Mouse (Mus musculus): ENCODE data around the gene Abca1. TPM values are rescaled to one million over a fixed set of nuclear protein-coding genes. Genes with fewer than 3 reads are reported as not detected.

Abca1 gene
- polyA plus RNA-seq (2016; fragmentation: Nextera tagmentation; extraction: Ambion mirVana): 5.9 and 7.5 TPM in 2 replicates

GRCm38 (mm10) chr4:53159767-53160166 is at the start of gene Abca1:
Gene Abca1, minus strand, starts transcription at chr4:53159895.
- H3K4me2 ChIP-seq: peak within 1 kb of the TSS; percentile 87
- under 1% methylated on average over 37 of the region's 37 CpGs for WGBS
- H3K9ac ChIP-seq: peak within 1 kb of the TSS; percentile 60
- peaks cover 16% of the 10 kb centered on the region for H3K4me1 ChIP-seq
- 0 out of 2 replicates have a peak, but pooled peaks cover 21% of the 10 kb centered on the region for H3K27me3 ChIP-seq
- ATAC-seq (ENCODE audit: low FRiP score): peak; percentile 98
- peak within 1 kb of the TSS; percentile 25; the same call in 1 of the 2 replicates for H3K27ac ChIP-seq
- no peaks in the 10 kb centered on the region for H3K36me3 ChIP-seq (replicated peaks)
- peak within 1 kb of the TSS; percentile 63 for H3K4me3 ChIP-seq (replicated peaks)
- H3K9me3 ChIP-seq: no peaks in the 10 kb centered on the region

- no peaks in the 10 kb centered on the region for H3K4me1 ChIP-seq
- H3K9me3 ChIP-seq: no peaks in the 10 kb centered on the region
- no peak overlapping the region for H3K4me2 ChIP-seq
- no peak overlapping the region for H3K27ac ChIP-seq
- WGBS: 87% methylated on average over 7 of the region's 7 CpGs
- H3K4me3 ChIP-seq (replicated peaks): no peak overlapping the region
- H3K36me3 ChIP-seq (replicated peaks): no peaks in the 10 kb centered on the region
- no peak overlapping the region for H3K9ac ChIP-seq
- no peaks in the 10 kb centered on the region for H3K27me3 ChIP-seq
- ATAC-seq (ENCODE audit: low FRiP score): no peak
These were observed 44.8 kb upstream of the Abca1 start for GRCm38 (mm10) chr4:53204482-53204881.

- no peaks in the 10 kb centered on the region for H3K4me1 ChIP-seq
- no peak overlapping the region for H3K4me3 ChIP-seq (replicated peaks)
- H3K4me2 ChIP-seq: no peak overlapping the region
- no peak overlapping the region for H3K9ac ChIP-seq
- H3K9me3 ChIP-seq: no peaks in the 10 kb centered on the region
- 87% methylated on average over 15 of the region's 15 CpGs for WGBS
- no peak for ATAC-seq (ENCODE audit: low FRiP score)
- H3K36me3 ChIP-seq (replicated peaks): no peaks in the 10 kb centered on the region
- H3K27me3 ChIP-seq: no peaks in the 10 kb centered on the region
- no peak overlapping the region for H3K27ac ChIP-seq
These were observed 44.1 kb upstream of the Abca1 start for GRCm38 (mm10) chr4:53203595-53204400.

- Histone ChIP-seq H3K4me3 (replicated peaks) (no peak overlapping the region), H3K9me3 (no peaks in the 10 kb centered on the region), H3K27me3 (no peaks in the 10 kb centered on the region), H3K27ac (no peak overlapping the region), H3K36me3 (replicated peaks) (no peaks in the 10 kb centered on the region), H3K4me2 (no peak overlapping the region), H3K4me1 (peaks cover 13% of the 10 kb centered on the region), H3K9ac (no peak overlapping the region)
- 97% methylated on average over 1 of the region's 1 CpGs for whole genome bisulfite sequencing
- no peak for ATAC-seq (ENCODE audit: low FRiP score)
These were observed 40.6 kb upstream of the Abca1 start for GRCm38 (mm10) chr4:53200276-53200675.

GRCm38 (mm10) chr4:53197842-53198241 is 38.1 kb upstream of the Abca1 start:
- 88% methylated on average over 4 of the region's 4 CpGs for WGBS
- no peak overlapping the region for H3K27ac ChIP-seq
- H3K27me3 ChIP-seq: no peaks in the 10 kb centered on the region
- H3K9me3 ChIP-seq: no peaks in the 10 kb centered on the region
- H3K36me3 ChIP-seq (replicated peaks): no peaks in the 10 kb centered on the region
- no peak overlapping the region for H3K9ac ChIP-seq
- H3K4me3 ChIP-seq (replicated peaks): no peak overlapping the region
- H3K4me2 ChIP-seq: no peak overlapping the region
- H3K4me1 ChIP-seq: peaks cover 13% of the 10 kb centered on the region
- ATAC-seq (ENCODE audit: low FRiP score): no peak

- Histone ChIP-seq H3K27ac (no peak overlapping the region), H3K4me2 (peak overlapping the region; percentile 52), H3K36me3 (replicated peaks) (no peaks in the 10 kb centered on the region), H3K4me3 (replicated peaks) (peak overlapping the region; percentile 46), H3K4me1 (peaks cover 13% of the 10 kb centered on the region), H3K27me3 (no peaks in the 10 kb centered on the region), H3K9me3 (no peaks in the 10 kb centered on the region), H3K9ac (0 out of 2 replicates have a peak overlapping the region, but pooled peaks have one; percentile 33)
- WGBS: 15% methylated on average over 24 of the region's 24 CpGs
- peak; percentile 98 for ATAC-seq (ENCODE audit: low FRiP score)
These were observed 36.5 kb upstream of the Abca1 start for GRCm38 (mm10) chr4:53196058-53196771.

- H3K27ac ChIP-seq: no peak overlapping the region
- H3K4me3 ChIP-seq (replicated peaks): no peak overlapping the region
- no peaks in the 10 kb centered on the region for H3K9me3 ChIP-seq
- WGBS: 57% methylated on average over 4 of the region's 4 CpGs
- H3K4me2 ChIP-seq: no peak overlapping the region
- no peaks in the 10 kb centered on the region for H3K27me3 ChIP-seq
- no peak for ATAC-seq (ENCODE audit: low FRiP score)
- H3K4me1 ChIP-seq: no peaks in the 10 kb centered on the region
- no peak overlapping the region for H3K9ac ChIP-seq
- H3K36me3 ChIP-seq (replicated peaks): no peaks in the 10 kb centered on the region
These were observed 27.4 kb upstream of the Abca1 start for GRCm38 (mm10) chr4:53187071-53187470.

- Histone ChIP-seq H3K27me3 (no peaks in the 10 kb centered on the region), H3K36me3 (replicated peaks) (no peaks in the 10 kb centered on the region), H3K9me3 (no peaks in the 10 kb centered on the region), H3K4me1 (no peaks in the 10 kb centered on the region), H3K9ac (no peak overlapping the region), H3K4me3 (replicated peaks) (no peak overlapping the region), H3K27ac (0 out of 2 replicates have a peak overlapping the region, but pooled peaks have one; percentile 36), H3K4me2 (no peak overlapping the region)
- WGBS: 66% methylated on average over 4 of the region's 4 CpGs
- ATAC-seq (ENCODE audit: low FRiP score): no peak
These were observed 26.9 kb upstream of the Abca1 start for GRCm38 (mm10) chr4:53186573-53186972.

- ATAC-seq (ENCODE audit: low FRiP score): no peak
- Histone ChIP-seq H3K27me3 (no peaks in the 10 kb centered on the region), H3K27ac (no peak overlapping the region), H3K9me3 (no peaks in the 10 kb centered on the region), H3K36me3 (replicated peaks) (no peaks in the 10 kb centered on the region), H3K9ac (no peak overlapping the region), H3K4me3 (replicated peaks) (no peak overlapping the region), H3K4me1 (no peaks in the 10 kb centered on the region), H3K4me2 (no peak overlapping the region)
- WGBS: 94% methylated on average over 4 of the region's 4 CpGs
These were observed 26.4 kb upstream of the Abca1 start for GRCm38 (mm10) chr4:53186141-53186540.

GRCm38 (mm10) chr4:53181479-53181878 is 21.8 kb upstream of the Abca1 start:
- Histone ChIP-seq H3K4me3 (replicated peaks) (no peak overlapping the region), H3K9ac (no peak overlapping the region), H3K27ac (no peak overlapping the region), H3K36me3 (replicated peaks) (no peaks in the 10 kb centered on the region), H3K9me3 (no peaks in the 10 kb centered on the region), H3K4me2 (no peak overlapping the region), H3K4me1 (no peaks in the 10 kb centered on the region), H3K27me3 (no peaks in the 10 kb centered on the region)
- ATAC-seq (ENCODE audit: low FRiP score): no peak
- WGBS: 82% methylated on average over 6 of the region's 6 CpGs

- ATAC-seq (ENCODE audit: low FRiP score): no peak
- Histone ChIP-seq H3K4me2 (no peak overlapping the region), H3K27me3 (no peaks in the 10 kb centered on the region), H3K9me3 (no peaks in the 10 kb centered on the region), H3K4me1 (no peaks in the 10 kb centered on the region), H3K27ac (no peak overlapping the region), H3K36me3 (replicated peaks) (no peaks in the 10 kb centered on the region), H3K4me3 (replicated peaks) (no peak overlapping the region), H3K9ac (no peak overlapping the region)
- 83% methylated on average over 10 of the region's 10 CpGs for WGBS
These were observed 19.7 kb upstream of the Abca1 start for GRCm38 (mm10) chr4:53179308-53179820.

- ATAC-seq (ENCODE audit: low FRiP score): no peak
- Histone ChIP-seq H3K9ac (no peak overlapping the region), H3K36me3 (replicated peaks) (no peaks in the 10 kb centered on the region), H3K9me3 (no peaks in the 10 kb centered on the region), H3K27me3 (no peaks in the 10 kb centered on the region), H3K4me2 (no peak overlapping the region), H3K27ac (no peak overlapping the region), H3K4me3 (replicated peaks) (no peak overlapping the region), H3K4me1 (no peaks in the 10 kb centered on the region)
- 88% methylated on average over 7 of the region's 7 CpGs for WGBS
These were observed 18.8 kb upstream of the Abca1 start for GRCm38 (mm10) chr4:53178489-53178888.
